Mouse (Mus musculus) CH12.LX (cell line): Measurements from ENCODE around the gene Zfp663. TPM values are rescaled to one million over a fixed set of nuclear protein-coding genes. Genes with fewer than 3 reads are reported as not detected.

Source experiments
- DNase-seq: peaks from one replicate; pipeline ENCODE4 v3.0.0-alpha.2; 2013; ENCODE audit errors: extremely low read depth
- H3K27ac ChIP-seq: 2 replicates; pipeline ENCODE4 v1.5.1; 2012; ENCODE audit warnings: low read depth, mild to moderate bottlenecking, control low read depth, moderate library complexity; ENCODE audit not compliant: insufficient read depth
- H3K27me3 ChIP-seq: replicated peaks from 2 replicates; pipeline ENCODE3; 2012; ENCODE audit warnings: inconsistent platforms
- H3K36me3 ChIP-seq, 2 experiments: replicated peaks in 1 of 2; 2 replicates each; pipeline versions ENCODE3 to v1.6.1; 2012; ENCODE audit warnings: inconsistent platforms in 1 of 2, low read length in 1 of 2, mild to moderate bottlenecking in 1 of 2, mixed read lengths in 1 of 2, moderate library complexity in 1 of 2; ENCODE audit not compliant: control insufficient read depth in 1 of 2, insufficient read depth in 1 of 2
- H3K4me1 ChIP-seq, 2 experiments: 2 replicates each; pipeline ENCODE4 v1.6.1; 2012; ENCODE audit warnings: inconsistent platforms in 1 of 2, moderate library complexity in 1 of 2; ENCODE audit not compliant: insufficient read depth in 2 of 2, control insufficient read depth in 1 of 2
- H3K4me2 ChIP-seq: 2 replicates; pipeline ENCODE4 v1.6.1; 2012; ENCODE audit warnings: low read depth, mild to moderate bottlenecking, control low read depth; ENCODE audit not compliant: poor library complexity, insufficient read depth, severe bottlenecking
- H3K4me3 ChIP-seq, 3 experiments: fragments of 150-350 bp in 1 of 3; sonication (generic) in 1 of 3; replicated peaks in 1 of 3; 2 replicates each; pipeline versions ENCODE3 to v1.5.1; 2011 to 2012; ENCODE audit warnings: low read depth in 2 of 3, low read length in 2 of 3, mild to moderate bottlenecking in 2 of 3, moderate library complexity in 2 of 3, control low read depth in 1 of 3, improper control_type of control experiment in 1 of 3, inconsistent platforms in 1 of 3, mixed read lengths in 1 of 3; ENCODE audit not compliant: poor library complexity in 1 of 3
- H3K79me2 ChIP-seq: replicated peaks from 2 replicates; pipeline ENCODE4 v1.6.1; 2012; ENCODE audit warnings: mild to moderate bottlenecking, moderate library complexity; ENCODE audit not compliant: control insufficient read depth, poor library complexity, insufficient read depth, severe bottlenecking; ENCODE audit errors: extremely low read depth
- H3K9ac ChIP-seq: 2 replicates; pipeline ENCODE4 v1.6.1; 2012; ENCODE audit warnings: low read depth, mild to moderate bottlenecking, control low read depth, moderate library complexity; ENCODE audit not compliant: insufficient read depth
- H3K9me3 ChIP-seq: replicated peaks from 2 replicates; pipeline ENCODE3; 2012; ENCODE audit warnings: low read length, inconsistent platforms, mixed read lengths
- CTCF ChIP-seq, 2 experiments: IDR thresholded peaks in 1 of 2; conservative IDR thresholded peaks in 1 of 2; 2 replicates each; pipeline ENCODE4 v1.5.1; 2011 to 2012; ENCODE audit warnings: low read depth in 2 of 2, low read length in 2 of 2, improper control_type of control experiment in 1 of 2, inconsistent platforms in 1 of 2, mild to moderate bottlenecking in 1 of 2, moderate library complexity in 1 of 2
- ELF1 ChIP-seq: IDR thresholded peaks from 2 replicates; pipeline ENCODE4 v1.6.1; 2014; ENCODE audit warnings: low read depth, mild to moderate bottlenecking, inconsistent platforms, low read length, improper control_type of control experiment
- GABPA ChIP-seq: IDR thresholded peaks from 2 replicates; pipeline ENCODE4 v1.6.1; 2012; ENCODE audit warnings: low read depth, low read length, improper control_type of control experiment, inconsistent platforms; ENCODE audit not compliant: insufficient replicate concordance
- IRF4 ChIP-seq: IDR thresholded peaks from 2 replicates; pipeline ENCODE4 v1.6.1; 2014; ENCODE audit warnings: low read depth, mild to moderate bottlenecking, inconsistent platforms, low read length, improper control_type of control experiment
- JUN ChIP-seq: IDR thresholded peaks from 2 replicates; pipeline ENCODE4 v1.6.1; 2011; ENCODE audit warnings: low read depth, mild to moderate bottlenecking, low read length, improper control_type of control experiment, moderate library complexity; ENCODE audit not compliant: insufficient read depth
- KAT2A ChIP-seq: IDR thresholded peaks from 2 replicates; pipeline ENCODE4 v1.6.1; 2012; ENCODE audit warnings: low read length, improper control_type of control experiment, inconsistent platforms; ENCODE audit not compliant: insufficient replicate concordance
- MAZ ChIP-seq: IDR thresholded peaks from 2 replicates; pipeline ENCODE4 v1.6.1; 2012; ENCODE audit warnings: low read depth, mild to moderate bottlenecking, inconsistent platforms, low read length, improper control_type of control experiment, moderate library complexity
- MEF2A ChIP-seq: IDR thresholded peaks from 2 replicates; pipeline ENCODE4 v1.6.1; 2014; ENCODE audit warnings: low read depth, mild to moderate bottlenecking, inconsistent platforms, low read length, improper control_type of control experiment, borderline replicate concordance
- MXI1 ChIP-seq: IDR thresholded peaks from 2 replicates; pipeline ENCODE4 v1.6.1; 2011; ENCODE audit warnings: mild to moderate bottlenecking, low read depth, low read length, improper control_type of control experiment
- NELFE ChIP-seq: IDR thresholded peaks from 2 replicates; pipeline ENCODE4 v1.6.1; 2011; ENCODE audit warnings: low read depth, low read length, improper control_type of control experiment
- POLR2AphosphoS2 ChIP-seq: IDR thresholded peaks from 2 replicates; pipeline ENCODE4 v1.6.1; 2011; ENCODE audit warnings: low read depth, low read length, improper control_type of control experiment
- RAD21 ChIP-seq: IDR thresholded peaks from 2 replicates; pipeline ENCODE4 v1.6.1; 2011; ENCODE audit warnings: low read depth, mild to moderate bottlenecking, low read length, improper control_type of control experiment, moderate library complexity
- SMC3 ChIP-seq: IDR thresholded peaks from 2 replicates; pipeline ENCODE4 v1.6.1; 2011; ENCODE audit warnings: low read depth, low read length, improper control_type of control experiment
- ZC3H11A ChIP-seq: IDR thresholded peaks from 2 replicates; pipeline ENCODE4 v1.6.1; 2012; ENCODE audit warnings: low read depth, mild to moderate bottlenecking, inconsistent platforms, low read length, improper control_type of control experiment
- ZKSCAN1 ChIP-seq: IDR thresholded peaks from 2 replicates; pipeline ENCODE4 v1.6.1; 2012; ENCODE audit warnings: low read depth, inconsistent platforms, low read length, improper control_type of control experiment, borderline replicate concordance
- ZMIZ1 ChIP-seq: IDR thresholded peaks from 2 replicates; pipeline ENCODE4 v1.6.1; 2012; ENCODE audit warnings: low read depth, mild to moderate bottlenecking, inconsistent platforms, low read length, improper control_type of control experiment
- ZNF384 ChIP-seq: IDR thresholded peaks from 2 replicates; pipeline ENCODE4 v1.6.1; 2012; ENCODE audit warnings: low read depth, low read length, improper control_type of control experiment, inconsistent platforms
- dilution Hi-C: fragments of 300-500 bp; cut with MboI; formaldehyde crosslinking; loops from 2 replicates; pipeline ENCODE4 v1.14.3; 2020; ENCODE audit warnings: low sequenced_read_pairs; ENCODE audit not compliant: extremely low pct_unique_long_range_greater_than_20kb, extremely low pct_ligation_motif_present
- in situ Hi-C: fragments of 300-500 bp; cut with MboI; formaldehyde crosslinking; loops from 3 replicates; pipeline ENCODE4 v1.14.3; 2019; ENCODE audit warnings: low sequenced_read_pairs, low pct_ligation_motif_present, low pct_unique_long_range_greater_than_20kb, mixed read lengths
- polyA plus RNA-seq: library from polyadenylated mRNA; unstranded; fragments of >175 nt; gene quantifications from 2 replicates; pipeline ENCODE4 v1.2.1, GENCODE M21; 2012; ENCODE audit warnings: low read depth; ENCODE audit not compliant: insufficient read length
- total RNA-seq, 2 experiments: library from RNA; depleted of rRNA; stranded (reverse); fragments of 300-350 nt in 1 of 2; fragments of >200 nt in 1 of 2; gene quantifications; 2 replicates each; pipeline ENCODE4 v1.2.3; 2012 to 2014

Gene Zfp663
- total and polyA plus RNA-seq, 3 experiments: not detected

DNA sequence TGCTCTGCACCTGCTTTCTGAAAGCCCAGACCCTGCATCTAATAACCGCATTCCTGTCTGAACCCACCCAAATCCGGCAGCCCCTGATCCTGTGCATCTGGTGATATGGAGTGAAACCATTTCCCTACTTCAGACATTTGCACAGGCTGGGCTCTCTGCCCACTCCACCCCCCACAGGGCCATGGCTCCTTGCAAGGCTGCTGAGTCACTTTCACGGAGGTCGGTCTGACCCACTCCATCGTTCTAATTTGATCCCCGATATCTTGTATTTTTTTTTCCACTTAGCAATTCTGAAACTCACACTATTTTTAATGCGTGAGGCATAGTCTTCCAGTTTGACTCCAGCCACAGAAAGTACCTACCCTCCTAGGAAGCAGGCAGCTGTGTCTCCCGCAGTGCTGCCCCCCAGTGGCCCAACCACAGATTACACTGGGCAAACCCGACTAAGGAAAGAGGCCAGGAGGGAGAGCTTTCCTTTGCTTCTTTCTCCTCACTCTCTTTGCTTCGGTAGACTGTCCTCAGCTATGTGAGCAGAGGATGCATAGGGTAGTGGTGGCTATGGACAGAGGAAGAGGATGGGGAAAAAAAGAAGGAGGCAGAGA is 39.3 kb upstream of the Zfp663 start:
- peak overlapping the region; percentile 58 for H3K4me2 ChIP-seq
- peaks cover 8% of the 10 kb centered on the region for H3K9me3 ChIP-seq
- dilution Hi-C loops (no loop called here), in situ Hi-C loops (no loop called here)
- H3K79me2 ChIP-seq: no peaks in the 10 kb centered on the region
- peak; percentile 58 for DNase-seq
- no peak overlapping the region for H3K4me3 ChIP-seq
- H3K27me3 ChIP-seq: peaks cover 57% of the 10 kb centered on the region
- no peak overlapping the region for H3K9ac ChIP-seq
- H3K36me3 ChIP-seq: no peaks in the 10 kb centered on the region
- no peak overlapping the region for H3K27ac ChIP-seq
- TF ChIP-seq SMC3 (peak; percentile 65), GABPA (no peak), MEF2A (peak; percentile 63; the same call in 1 of the 2 replicates), KAT2A (no peak), IRF4 (peak; percentile 45; the same call in 1 of the 2 replicates), RAD21 (peak; percentile 26), CTCF (conservative IDR thresholded peaks at IDR 0.05 in 1 of 2, IDR thresholded peaks at IDR 0.05 in 1 of 2; ENCODE audit: low read depth in 2 of 2, low read length in 2 of 2) (peak; percentile 63 to 82; a peak in 3 of 4 replicates), ELF1 (peak; percentile 30; the same call in 1 of the 2 replicates)
- no peaks in the 10 kb centered on the region; a peak in 1 of 4 replicates for H3K4me1 ChIP-seq

DNA sequence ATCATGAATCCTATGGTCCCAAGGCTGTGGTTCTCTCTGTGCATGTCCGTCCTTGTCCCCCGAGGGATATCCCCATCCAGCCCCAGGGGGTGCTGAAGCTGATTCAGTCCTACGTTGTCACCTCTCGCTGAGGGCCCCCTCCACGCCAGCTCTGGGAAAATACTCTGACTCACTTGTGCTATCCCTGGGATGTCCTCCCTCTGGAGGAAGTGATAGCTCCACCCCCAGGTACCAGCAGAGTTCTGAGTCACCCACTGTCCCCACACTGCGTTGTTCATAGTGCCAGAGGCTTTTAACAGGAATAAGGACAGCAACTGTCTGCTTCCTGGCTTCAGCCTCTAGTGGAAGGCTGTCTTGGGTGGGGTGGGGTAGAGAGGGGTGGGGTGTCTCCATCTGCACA is 36.8 kb upstream of the Zfp663 start:
- H3K27me3 ChIP-seq: peaks cover 52% of the 10 kb centered on the region
- H3K9me3 ChIP-seq: peaks cover 8% of the 10 kb centered on the region
- no peak overlapping the region for H3K4me3 ChIP-seq
- no peaks in the 10 kb centered on the region for H3K36me3 ChIP-seq
- H3K27ac ChIP-seq: no peak overlapping the region
- no peak overlapping the region for H3K9ac ChIP-seq
- in situ Hi-C loops: no loop called here
- no peak for DNase-seq
- no peaks in the 10 kb centered on the region; a peak in 1 of 4 replicates for H3K4me1 ChIP-seq
- no peak for TF ChIP-seq ZKSCAN1
- no peak for TF ChIP-seq ELF1
- no peak for TF ChIP-seq JUN
- TF ChIP-seq ZNF384: no peak
- TF ChIP-seq NELFE: no peak
- no peak for TF ChIP-seq POLR2AphosphoS2
- TF ChIP-seq ZMIZ1: no peak
- no peak for TF ChIP-seq IRF4
- no peak for TF ChIP-seq MAZ
- no peak for TF ChIP-seq MXI1
- TF ChIP-seq RAD21: no peak
- no peak for TF ChIP-seq ZC3H11A
- dilution Hi-C loops: no loop called here
- no peaks in the 10 kb centered on the region for H3K79me2 ChIP-seq
- no peak overlapping the region for H3K4me2 ChIP-seq
